Mouse (Mus musculus): ENCODE measurements around the gene Bcar1. TPM values are rescaled to one million over a fixed set of nuclear protein-coding genes. Genes with fewer than 3 reads are reported as not detected.

Bcar1 gene
- polyA plus RNA-seq, 1 experiment: 54.5 TPM

DNA sequence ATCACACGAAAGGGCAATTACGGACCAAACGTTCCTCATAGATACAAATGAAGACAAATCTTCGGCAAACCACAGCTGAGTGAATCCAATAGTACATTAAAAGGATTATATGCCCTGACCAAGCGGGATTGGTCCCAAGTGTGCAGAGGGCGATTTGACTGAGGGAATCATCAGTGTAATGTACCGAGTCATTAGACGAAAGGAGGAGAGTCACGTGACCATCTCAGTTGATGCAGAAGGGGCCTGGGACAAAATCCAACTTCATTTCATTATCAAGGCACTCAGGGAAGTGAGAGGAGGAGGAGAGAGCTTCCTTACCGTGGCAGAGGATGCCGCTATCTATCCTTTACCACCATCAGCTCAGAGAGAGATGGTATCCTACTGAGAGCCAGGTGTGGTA lies 62.5 kb downstream of the Bcar1 start:
- DNase-seq (ENCODE audit: low read depth): no peak

DNA sequence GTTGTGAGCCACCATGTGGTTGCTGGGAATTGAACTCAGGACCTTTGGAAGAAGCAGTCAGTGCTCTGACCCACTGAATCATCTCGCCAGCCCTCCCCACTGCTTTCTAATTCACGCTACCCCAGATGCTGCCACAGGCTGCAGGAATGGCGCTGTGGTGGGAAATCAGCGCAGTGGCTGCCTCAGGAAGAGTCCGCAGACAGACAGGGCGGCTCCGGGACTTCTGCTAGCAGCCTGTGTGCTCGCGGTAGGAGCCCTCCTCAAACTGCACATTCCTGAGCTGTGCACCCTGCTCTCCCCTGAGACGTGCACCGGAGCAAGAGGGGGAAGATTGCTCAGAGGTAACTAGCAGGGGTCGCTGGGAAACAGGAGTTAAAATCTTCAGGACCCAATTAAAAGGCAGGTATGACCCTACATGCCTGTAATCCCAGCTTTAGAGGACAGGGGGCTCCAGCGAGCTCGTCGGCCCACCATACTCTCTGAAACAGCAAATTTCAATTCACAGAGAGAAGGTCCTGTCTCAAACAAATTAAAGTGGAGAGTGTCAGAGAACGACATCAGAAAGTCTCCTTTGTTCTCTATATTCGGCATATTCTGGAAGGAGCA lies 63.1 kb downstream of the Bcar1 start:
- no peak for DNase-seq (ENCODE audit: low read depth)

DNA sequence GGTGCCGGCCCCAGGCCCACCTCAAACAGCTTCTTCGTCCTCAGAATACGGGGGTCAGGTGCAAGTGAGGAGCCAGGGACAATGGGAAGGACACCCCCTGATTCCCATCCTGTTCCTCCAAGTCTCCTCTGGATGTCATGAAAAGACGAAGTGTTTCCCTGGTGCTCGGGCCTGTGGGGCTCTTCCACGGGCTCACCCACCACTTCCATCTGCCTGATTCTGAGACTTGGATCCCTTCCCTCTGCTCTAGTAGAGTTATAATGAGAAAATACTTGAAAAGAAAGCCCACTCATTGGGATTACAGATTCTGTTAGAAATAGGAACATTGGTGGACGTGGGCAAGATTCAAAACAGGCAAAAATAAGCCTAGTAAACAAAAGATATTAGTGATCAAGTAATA lies 64.8 kb downstream of the Bcar1 start:
- no peak for DNase-seq (ENCODE audit: low read depth)

DNA sequence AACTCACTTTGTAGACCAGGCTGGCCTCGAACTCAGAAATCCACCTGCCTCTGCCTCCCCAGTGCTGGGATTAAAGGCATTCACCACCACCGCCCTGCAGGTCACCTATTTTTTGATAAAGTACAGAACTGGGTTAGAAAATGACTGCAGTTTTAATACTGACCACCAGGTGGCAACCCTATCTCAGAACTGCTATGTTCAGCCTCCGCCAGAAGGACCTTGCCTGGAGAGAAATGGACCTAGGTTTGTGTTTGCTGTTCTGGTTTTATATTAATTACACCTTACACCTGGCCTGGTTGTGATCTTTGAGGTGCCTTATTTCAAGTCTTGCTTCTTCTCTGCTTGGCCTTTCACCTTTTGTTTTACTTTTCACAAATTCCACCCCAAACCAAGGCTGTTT lies 65.5 kb downstream of the Bcar1 start:
- no peak for DNase-seq (ENCODE audit: low read depth)

DNA sequence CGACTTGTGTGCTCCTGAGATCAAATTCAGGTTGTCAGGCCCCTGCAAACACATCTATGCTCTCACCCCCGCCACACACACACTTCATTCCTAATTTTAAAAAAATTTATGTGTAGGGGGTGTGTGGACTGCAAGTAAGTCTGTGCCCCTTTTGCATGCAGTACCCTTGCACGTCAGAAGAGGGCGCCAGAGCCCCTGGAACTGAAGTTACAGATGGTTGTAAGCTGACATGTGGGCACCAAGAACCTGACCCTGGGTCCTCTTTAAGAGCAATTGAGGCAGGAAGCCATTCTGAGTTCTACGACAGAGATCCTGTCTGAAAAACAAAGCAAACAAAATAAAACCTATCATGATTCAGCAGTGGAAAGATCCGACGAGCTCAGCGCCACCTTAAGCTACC lies 67.4 kb downstream of the Bcar1 start:
- no peak for DNase-seq (ENCODE audit: low read depth)

DNA sequence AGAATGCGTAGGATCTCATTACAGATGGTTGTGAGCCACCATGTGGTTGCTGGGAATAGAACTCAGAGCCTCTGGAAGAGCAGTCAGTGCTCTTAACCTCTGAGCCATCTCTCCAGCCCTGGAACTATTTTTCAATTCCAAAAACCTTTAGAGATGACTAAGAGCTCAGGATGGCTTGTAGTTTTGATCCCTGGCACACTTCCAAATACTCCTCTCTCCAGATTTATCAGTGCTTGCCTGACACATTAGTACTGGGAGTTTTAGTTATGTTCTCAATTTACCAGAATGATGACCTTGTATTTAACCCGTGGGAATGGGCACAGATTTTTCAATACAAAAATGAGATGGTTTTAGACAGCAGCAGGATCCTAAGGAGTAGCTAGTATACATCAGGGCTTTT lies 76.9 kb downstream of the Bcar1 start:
- DNase-seq (ENCODE audit: low read depth): no peak

DNA sequence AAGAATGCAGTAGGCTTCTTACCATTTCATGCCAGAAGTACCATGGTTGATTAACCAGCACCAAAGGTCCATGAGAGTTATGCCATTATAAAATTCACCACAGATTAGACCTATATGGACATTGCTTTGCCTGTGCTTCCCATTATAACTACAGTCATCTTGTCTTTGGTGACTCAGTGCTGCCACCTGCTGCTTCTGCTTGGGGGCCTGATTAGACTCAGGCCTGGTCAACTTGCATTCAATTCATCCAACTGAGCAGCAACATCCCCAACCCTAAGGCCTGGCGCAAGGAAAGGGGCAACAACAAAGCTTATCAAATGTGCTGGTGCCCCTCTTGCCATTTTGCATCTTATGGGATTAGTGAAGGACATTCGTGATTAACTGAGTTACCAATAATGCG lies 81.1 kb downstream of the Bcar1 start:
- DNase-seq (ENCODE audit: low read depth): no peak

Other genes starting within 250 kb of the Bcar1 start
- gene Wdr59, start 221.7 kb downstream of the Bcar1 start, polyA plus RNA-seq (2012; rRNA removed): 13.0 and 14.0 TPM in 2 replicates
- gene Znrf1, start 207.7 kb downstream of the Bcar1 start, polyA plus RNA-seq (2012; rRNA removed): 52.4 and 57.0 TPM in 2 replicates
- 371 and 461 TPM in 2 replicates for gene Ldhd, start 113.4 kb downstream of the Bcar1 start, polyA plus RNA-seq (2012; rRNA removed)
- gene Zfp1, start 100.4 kb downstream of the Bcar1 start, polyA plus RNA-seq (2012; rRNA removed): 12.1 and 12.7 TPM in 2 replicates
- 4.4 and 35.9 TPM in 2 replicates for gene Ctrb1, start 52.8 kb downstream of the Bcar1 start, polyA plus RNA-seq (2012; rRNA removed)
- 6.5 and 9.7 TPM in 2 replicates for gene Cfdp1, start 110.5 kb upstream of the Bcar1 start, polyA plus RNA-seq (2012; rRNA removed)
- gene Tmem170, start 132.9 kb upstream of the Bcar1 start, polyA plus RNA-seq (2012; rRNA removed): 5.2 and 5.8 TPM in 2 replicates
- not detected in 2 replicates for gene Chst5, start 166.6 kb upstream of the Bcar1 start, polyA plus RNA-seq (2012; rRNA removed)
- 10.0 and 13.9 TPM in 2 replicates for gene Tmem231, start 190.1 kb upstream of the Bcar1 start, polyA plus RNA-seq (2012; rRNA removed)
- gene Gabarapl2, start 196.9 kb upstream of the Bcar1 start, polyA plus RNA-seq (2012; rRNA removed): 60.3 and 71.0 TPM in 2 replicates
- gene Adat1, start 248.5 kb upstream of the Bcar1 start, polyA plus RNA-seq (2012; rRNA removed): 3.8 and 4.8 TPM in 2 replicates